Mouse (Mus musculus) G1E (cell line): ENCODE data around the gene Mia2.

Experiments used
- CTCF ChIP-seq: IDR thresholded peaks from 2 replicates; pipeline ENCODE4 v1.5.1; 2012; ENCODE audit warnings: low read depth, low read length, inconsistent platforms, mixed read lengths
- GATA1 ChIP-seq: IDR thresholded peaks from 2 replicates; pipeline ENCODE4 v1.6.1; 2012; ENCODE audit warnings: borderline replicate concordance, low read length, inconsistent platforms, mixed read lengths
- POLR2AphosphoS5 ChIP-seq: IDR thresholded peaks from 2 replicates; pipeline ENCODE4 v1.6.1; 2012; ENCODE audit warnings: low read depth, low read length, inconsistent platforms; ENCODE audit not compliant: insufficient replicate concordance
- TAL1 ChIP-seq: conservative IDR thresholded peaks from 2 replicates; pipeline ENCODE4 v1.6.1; 2012; ENCODE audit warnings: low read depth, low read length, inconsistent platforms, mixed read lengths

DNA sequence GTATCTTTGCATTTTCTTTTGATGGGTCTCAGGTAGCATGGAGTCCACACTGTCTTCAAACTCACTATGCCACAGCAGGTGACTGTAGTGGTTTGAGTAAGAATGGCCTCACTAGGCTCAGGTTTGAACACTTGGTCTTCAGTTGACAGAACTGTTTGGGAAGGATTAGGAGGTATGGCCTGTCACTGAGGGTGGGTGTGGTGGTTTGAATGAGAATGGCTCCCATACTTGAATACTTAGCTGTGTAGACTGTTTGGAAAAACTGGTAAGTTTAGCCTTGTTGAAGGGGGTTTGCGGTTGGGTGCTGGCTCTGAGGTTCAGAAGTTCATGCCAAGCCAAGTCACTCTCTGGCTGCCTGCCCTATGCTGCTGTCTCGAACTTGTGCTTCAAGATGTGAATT is 103.8 kb downstream of the Mia2 start:
- TF ChIP-seq CTCF (no peak), GATA1 (no peak), TAL1 (no peak), POLR2AphosphoS5 (no peak)
